Mouse (Mus musculus) intestine, embryonic 15.5 days (tissue): ENCODE measurements at regions not wholly inside any gene's neighbourhood (a gene's known extent, or its start where the extent isn't known, plus 50 kb on each side); places are given as distances from the start of the nearest gene placed in this dataset.

ENCODE experiments used
- ATAC-seq: fragments of 200-750 bp; cut with Nextera tagmentation; 2 replicates; pipeline ENCODE4 v1.8.0; 2017; ENCODE audit warnings: moderate TSS enrichment, moderate library complexity
- H3K27ac ChIP-seq: fragments of 300-500 bp; sonication (generic); 2 replicates; pipeline ENCODE4 v1.5.1; 2015; ENCODE audit warnings: mild to moderate bottlenecking, inconsistent platforms
- H3K27me3 ChIP-seq: fragments of 300-500 bp; sonication (generic); replicated peaks from 2 replicates; pipeline ENCODE4 v1.6.1; 2015; ENCODE audit warnings: inconsistent platforms
- H3K36me3 ChIP-seq: fragments of 300-500 bp; sonication (generic); 2 replicates; pipeline ENCODE4 v1.6.1; 2015; ENCODE audit warnings: inconsistent platforms
- H3K4me1 ChIP-seq: fragments of 300-500 bp; sonication (generic); replicated peaks from 2 replicates; pipeline ENCODE4 v1.6.1; 2015; ENCODE audit warnings: inconsistent platforms
- H3K4me2 ChIP-seq: fragments of 300-500 bp; sonication (generic); replicated peaks from 2 replicates; pipeline ENCODE4 v1.6.1; 2015; ENCODE audit warnings: mild to moderate bottlenecking, inconsistent platforms
- H3K4me3 ChIP-seq: fragments of 300-500 bp; sonication (generic); replicated peaks from 2 replicates; pipeline ENCODE4 v1.5.1; 2015; ENCODE audit warnings: inconsistent platforms
- H3K9ac ChIP-seq: fragments of 300-500 bp; sonication (generic); 2 replicates; pipeline ENCODE4 v1.6.1; 2015; ENCODE audit warnings: inconsistent platforms
- H3K9me3 ChIP-seq: fragments of 300-500 bp; sonication (generic); 2 replicates; pipeline ENCODE4 v1.6.1; 2016; ENCODE audit warnings: inconsistent platforms
- WGBS: fragments of 180-500 bp; shearing (Covaris S2); methylation state at CpG from one replicate; pipeline ENCODE4 v1.1.7; 2015; 5-methylcytosine and 5-hydroxymethylcytosine counted together

- Histone ChIP-seq H3K9ac (no peak overlapping the region), H3K4me3 (no peak overlapping the region)
- ATAC-seq: 0 out of 2 replicates have a peak, but pooled peaks have one; percentile 9
These were observed 580.9 kb upstream of the Klf4 start for GRCm38 (mm10) chr4:56112931-56113700.

GRCm38 (mm10) chr4:56106962-56107361 is 574.7 kb upstream of the Klf4 start:
- Histone ChIP-seq H3K4me3 (no peak overlapping the region), H3K9me3 (no peaks in the 10 kb centered on the region), H3K36me3 (no peaks in the 10 kb centered on the region), H3K27me3 (no peaks in the 10 kb centered on the region), H3K27ac (no peak overlapping the region), H3K4me1 (no peaks in the 10 kb centered on the region), H3K9ac (no peak overlapping the region), H3K4me2 (no peak overlapping the region)
- ATAC-seq: no peak
- WGBS: 74% methylated on average over 4 of the region's 4 CpGs

More at GRCm38 (mm10) chr4:56112931-56113700, 580.9 kb upstream of the Klf4 start:
- Histone ChIP-seq H3K27ac (peak overlapping the region; percentile 85), H3K9me3 (no peaks in the 10 kb centered on the region), H3K4me1 (peaks cover 10% of the 10 kb centered on the region), H3K27me3 (no peaks in the 10 kb centered on the region), H3K36me3 (no peaks in the 10 kb centered on the region), H3K4me2 (peak overlapping the region; percentile 48)
- WGBS: 37% methylated on average over 9 of the region's 9 CpGs

- no peak overlapping the region for H3K9ac ChIP-seq
These were observed 570.0 kb upstream of the Klf4 start for GRCm38 (mm10) chr4:56102314-56102713.

GRCm38 (mm10) chr4:56090796-56091195 is 558.5 kb upstream of the Klf4 start:
- Histone ChIP-seq H3K9me3 (no peaks in the 10 kb centered on the region), H3K4me2 (no peak overlapping the region), H3K27me3 (no peaks in the 10 kb centered on the region), H3K27ac (no peak overlapping the region), H3K4me1 (no peaks in the 10 kb centered on the region), H3K36me3 (no peaks in the 10 kb centered on the region), H3K9ac (no peak overlapping the region), H3K4me3 (no peak overlapping the region)
- 85% methylated on average over 1 of the region's 1 CpGs for WGBS
- ATAC-seq: no peak

More at GRCm38 (mm10) chr4:56102314-56102713, 570.0 kb upstream of the Klf4 start:
- H3K4me3 ChIP-seq: no peak overlapping the region
- no peaks in the 10 kb centered on the region for H3K27me3 ChIP-seq
- H3K4me1 ChIP-seq: no peaks in the 10 kb centered on the region
- no peaks in the 10 kb centered on the region for H3K9me3 ChIP-seq
- H3K4me2 ChIP-seq: no peak overlapping the region
- 85% methylated on average over 3 of the region's 3 CpGs for WGBS
- no peaks in the 10 kb centered on the region for H3K36me3 ChIP-seq
- no peak overlapping the region for H3K27ac ChIP-seq
- no peak for ATAC-seq

- H3K9ac ChIP-seq: no peak overlapping the region
- 62% methylated on average over 4 of the region's 4 CpGs for WGBS
- no peak for ATAC-seq
These were observed 556.4 kb upstream of the Klf4 start for GRCm38 (mm10) chr4:56088701-56089100.

GRCm38 (mm10) chr4:56086306-56086705 is 554.0 kb upstream of the Klf4 start:
- ATAC-seq: no peak
- H3K9me3 ChIP-seq: no peaks in the 10 kb centered on the region
- no peak overlapping the region for H3K4me3 ChIP-seq
- H3K9ac ChIP-seq: no peak overlapping the region
- no peaks in the 10 kb centered on the region for H3K27me3 ChIP-seq
- H3K27ac ChIP-seq: no peak overlapping the region
- H3K4me1 ChIP-seq: no peaks in the 10 kb centered on the region
- no peaks in the 10 kb centered on the region for H3K36me3 ChIP-seq
- no peak overlapping the region for H3K4me2 ChIP-seq

More at GRCm38 (mm10) chr4:56088701-56089100, 556.4 kb upstream of the Klf4 start:
- Histone ChIP-seq H3K4me3 (no peak overlapping the region), H3K27ac (no peak overlapping the region), H3K4me1 (no peaks in the 10 kb centered on the region), H3K9me3 (no peaks in the 10 kb centered on the region), H3K36me3 (no peaks in the 10 kb centered on the region), H3K27me3 (no peaks in the 10 kb centered on the region), H3K4me2 (no peak overlapping the region)

- no peaks in the 10 kb centered on the region for H3K4me1 ChIP-seq
- WGBS: 67% methylated on average over 1 of the region's 1 CpGs
- no peak overlapping the region for H3K27ac ChIP-seq
- H3K9ac ChIP-seq: no peak overlapping the region
- no peak for ATAC-seq
- H3K27me3 ChIP-seq: no peaks in the 10 kb centered on the region
- no peak overlapping the region for H3K4me2 ChIP-seq
- no peaks in the 10 kb centered on the region for H3K9me3 ChIP-seq
- H3K4me3 ChIP-seq: no peak overlapping the region
- no peaks in the 10 kb centered on the region for H3K36me3 ChIP-seq
These were observed 551.9 kb upstream of the Klf4 start for GRCm38 (mm10) chr4:56084205-56084604.

- no peak overlapping the region for H3K4me3 ChIP-seq
- H3K9me3 ChIP-seq: no peaks in the 10 kb centered on the region
- no peaks in the 10 kb centered on the region for H3K4me1 ChIP-seq
- 65% methylated on average over 5 of the region's 5 CpGs for WGBS
- H3K9ac ChIP-seq: no peak overlapping the region
- H3K27me3 ChIP-seq: no peaks in the 10 kb centered on the region
- H3K36me3 ChIP-seq: no peaks in the 10 kb centered on the region
- no peak overlapping the region for H3K4me2 ChIP-seq
- ATAC-seq: no peak
- H3K27ac ChIP-seq: no peak overlapping the region
These were observed 550.1 kb upstream of the Klf4 start for GRCm38 (mm10) chr4:56082411-56082810.

GRCm38 (mm10) chr4:56080960-56081359 is 548.7 kb upstream of the Klf4 start:
- no peak overlapping the region for H3K4me2 ChIP-seq
- ATAC-seq: no peak
- WGBS: 65% methylated on average over 3 of the region's 3 CpGs
- no peaks in the 10 kb centered on the region for H3K9me3 ChIP-seq
- no peaks in the 10 kb centered on the region for H3K27me3 ChIP-seq
- H3K9ac ChIP-seq: no peak overlapping the region
- H3K4me3 ChIP-seq: no peak overlapping the region
- no peaks in the 10 kb centered on the region for H3K4me1 ChIP-seq
- no peak overlapping the region for H3K27ac ChIP-seq
- no peaks in the 10 kb centered on the region for H3K36me3 ChIP-seq

GRCm38 (mm10) chr4:56070664-56071334 is 538.5 kb upstream of the Klf4 start:
- no peak overlapping the region for H3K4me3 ChIP-seq
- H3K4me2 ChIP-seq: no peak overlapping the region
- H3K36me3 ChIP-seq: no peaks in the 10 kb centered on the region
- no peak for ATAC-seq
- no peak overlapping the region for H3K27ac ChIP-seq
- no peaks in the 10 kb centered on the region for H3K9me3 ChIP-seq
- no peak overlapping the region for H3K9ac ChIP-seq
- H3K27me3 ChIP-seq: no peaks in the 10 kb centered on the region
- no peaks in the 10 kb centered on the region for H3K4me1 ChIP-seq
- 64% methylated on average over 6 of the region's 6 CpGs for WGBS

- Histone ChIP-seq H3K27ac (no peak overlapping the region), H3K9me3 (no peaks in the 10 kb centered on the region), H3K36me3 (no peaks in the 10 kb centered on the region), H3K9ac (no peak overlapping the region), H3K4me2 (no peak overlapping the region), H3K4me1 (no peaks in the 10 kb centered on the region), H3K27me3 (no peaks in the 10 kb centered on the region), H3K4me3 (no peak overlapping the region)
- peak; percentile 25; the same call in 1 of the 2 replicates for ATAC-seq
- 82% methylated on average over 4 of the region's 4 CpGs for WGBS
These were observed 536.6 kb upstream of the Klf4 start for GRCm38 (mm10) chr4:56068859-56069258.

GRCm38 (mm10) chr4:56064657-56065056 is 532.4 kb upstream of the Klf4 start:
- H3K27me3 ChIP-seq: no peaks in the 10 kb centered on the region
- no peak overlapping the region for H3K9ac ChIP-seq
- H3K36me3 ChIP-seq: no peaks in the 10 kb centered on the region
- no peaks in the 10 kb centered on the region for H3K9me3 ChIP-seq
- no peak overlapping the region for H3K4me2 ChIP-seq
- H3K4me1 ChIP-seq: no peaks in the 10 kb centered on the region
- WGBS: 92% methylated on average over 4 of the region's 4 CpGs
- ATAC-seq: no peak
- no peak overlapping the region for H3K27ac ChIP-seq
- H3K4me3 ChIP-seq: no peak overlapping the region
